Mouse (Mus musculus) hindbrain, embryonic 12.5 days (tissue): ENCODE measurements around the gene Pou4f1. TPM values are rescaled to one million over a fixed set of nuclear protein-coding genes. Genes with fewer than 3 reads are reported as not detected.

Experiments used
- ATAC-seq: fragments of 200-750 bp; cut with Nextera tagmentation; 2 replicates; pipeline ENCODE4 v1.8.0; 2017; ENCODE audit warnings: moderate TSS enrichment; ENCODE audit not compliant: low FRiP score
- H3K27ac ChIP-seq: fragments of 300-500 bp; sonication (generic); 2 replicates; pipeline ENCODE4 v1.5.1; 2016; ENCODE audit warnings: mild to moderate bottlenecking
- H3K27me3 ChIP-seq: fragments of 300-500 bp; sonication (generic); 2 replicates; pipeline ENCODE4 v1.6.1; 2016; ENCODE audit warnings: mild to moderate bottlenecking
- H3K36me3 ChIP-seq: fragments of 300-500 bp; sonication (generic); 2 replicates; pipeline ENCODE4 v1.6.1; 2016; ENCODE audit warnings: mild to moderate bottlenecking
- H3K4me1 ChIP-seq: fragments of 300-500 bp; sonication (generic); 2 replicates; pipeline ENCODE4 v1.6.1; 2016
- H3K4me2 ChIP-seq: fragments of 300-500 bp; sonication (generic); replicated peaks from 2 replicates; pipeline ENCODE4 v1.6.1; 2016; ENCODE audit warnings: mild to moderate bottlenecking
- H3K4me3 ChIP-seq: fragments of 300-500 bp; sonication (generic); 2 replicates; pipeline ENCODE4 v1.5.1; 2016; ENCODE audit warnings: mild to moderate bottlenecking
- H3K9ac ChIP-seq: fragments of 300-500 bp; sonication (generic); 2 replicates; pipeline ENCODE4 v1.6.1; 2016; ENCODE audit warnings: mild to moderate bottlenecking, moderate library complexity
- H3K9me3 ChIP-seq: fragments of 300-500 bp; sonication (generic); replicated peaks from 2 replicates; pipeline ENCODE4 v1.6.1; 2016; ENCODE audit warnings: mild to moderate bottlenecking
- WGBS: fragments of 180-500 bp; shearing (Covaris S2); methylation state at CpG from one replicate; pipeline ENCODE4 v1.1.7; 2016; 5-methylcytosine and 5-hydroxymethylcytosine counted together
- polyA plus RNA-seq: library from polyadenylated mRNA; unstranded; fragments of >200 nt; fragmentation: Nextera tagmentation; extraction: Ambion mirVana; gene quantifications from 2 replicates; pipeline ENCODE4 v1.2.1, GENCODE M21; 2016

Pou4f1 gene
- polyA plus RNA-seq, 1 experiment from 2014 or later, result 53.0 TPM

DNA sequence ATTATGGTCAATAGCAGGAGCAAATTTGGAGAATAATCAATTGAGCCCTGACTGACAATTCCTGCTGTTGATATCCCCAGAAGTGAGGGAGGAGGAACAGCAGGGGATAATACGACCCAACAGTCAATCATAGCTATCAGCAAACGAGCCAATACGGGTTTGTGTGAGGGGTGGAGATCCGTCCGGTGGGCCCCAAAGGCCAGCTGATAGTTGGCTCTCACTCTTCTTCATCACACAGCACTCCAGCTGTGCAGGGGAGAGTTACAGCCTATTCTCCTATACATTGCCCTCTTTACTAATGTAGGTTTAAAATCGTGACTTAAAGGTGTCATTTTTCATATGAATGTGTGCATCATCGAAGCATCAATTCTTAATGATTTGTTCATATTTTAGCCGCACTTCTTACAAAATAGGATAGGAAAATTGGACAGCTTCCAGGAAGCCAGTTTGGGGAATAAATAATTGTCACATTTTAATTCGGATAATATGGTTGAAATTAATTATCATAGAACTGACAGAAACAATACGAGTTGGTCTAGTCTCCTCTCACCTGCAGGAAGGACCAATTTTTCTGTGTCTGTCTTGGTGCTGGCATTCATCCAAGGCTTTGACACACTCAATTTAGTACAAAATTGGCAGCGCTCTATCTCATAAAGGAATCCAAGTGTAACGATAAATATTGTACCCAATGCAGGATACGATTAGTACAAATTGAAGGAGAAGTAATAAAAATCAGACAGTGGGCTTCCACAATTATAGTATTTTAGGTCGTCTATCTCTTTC lies 43.9 kb downstream of the Pou4f1 start:
- Histone ChIP-seq H3K9me3 (no peaks in the 10 kb centered on the region), H3K9ac (no peak overlapping the region), H3K27ac (no peak overlapping the region), H3K4me1 (no peaks in the 10 kb centered on the region), H3K4me2 (no peak overlapping the region), H3K27me3 (no peaks in the 10 kb centered on the region), H3K4me3 (no peak overlapping the region), H3K36me3 (no peaks in the 10 kb centered on the region)
- ATAC-seq, result 0 out of 2 replicates have a peak, but pooled peaks have one; percentile 40
- 64% methylated on average over 14 of the region's 14 CpGs for WGBS

Other genes starting within 250 kb of the Pou4f1 start
- gene Rnf219, start 54.6 kb upstream of the Pou4f1 start, polyA plus RNA-seq, result 34.9 and 35.9 TPM in 2 replicates